Mouse (Mus musculus) lung, embryonic 14.5 days (tissue): ENCODE data around the gene C1qtnf2. TPM values are rescaled to one million over a fixed set of nuclear protein-coding genes. Genes with fewer than 3 reads are reported as not detected.

Source experiments
- ATAC-seq: fragments of 200-750 bp; cut with Nextera tagmentation; 2 replicates; pipeline ENCODE4 v1.8.0; 2017; ENCODE audit warnings: mild to moderate bottlenecking, moderate TSS enrichment, moderate library complexity; ENCODE audit not compliant: insufficient read depth
- DNase-seq: peaks from one replicate; pipeline ENCODE4 v3.0.0-alpha.2; 2015
- H3K27ac ChIP-seq: fragments of 300-500 bp; sonication (generic); 2 replicates; pipeline ENCODE4 v1.5.1; 2014; ENCODE audit warnings: low read depth, mild to moderate bottlenecking, moderate library complexity
- H3K27me3 ChIP-seq: fragments of 300-500 bp; sonication (generic); 2 replicates; pipeline ENCODE4 v1.6.1; 2014; ENCODE audit warnings: low read length, control low read depth; ENCODE audit not compliant: insufficient read depth
- H3K36me3 ChIP-seq: fragments of 300-500 bp; sonication (generic); 2 replicates; pipeline ENCODE4 v1.6.1; 2014; ENCODE audit warnings: control low read depth; ENCODE audit not compliant: insufficient read depth
- H3K4me1 ChIP-seq: fragments of 300-500 bp; sonication (generic); 2 replicates; pipeline ENCODE4 v1.6.1; 2014; ENCODE audit warnings: antibody characterized with exemption, control low read depth; ENCODE audit not compliant: insufficient read depth
- H3K4me2 ChIP-seq: fragments of 300-500 bp; sonication (generic); 2 replicates; pipeline ENCODE4 v1.6.1; 2014; ENCODE audit warnings: mild to moderate bottlenecking
- H3K4me3 ChIP-seq: fragments of 300-500 bp; sonication (generic); 2 replicates; pipeline ENCODE4 v1.5.1; 2014; ENCODE audit warnings: low read depth, low read length
- H3K9ac ChIP-seq: fragments of 300-500 bp; sonication (generic); 2 replicates; pipeline ENCODE4 v1.6.1; 2014
- H3K9me3 ChIP-seq: fragments of 300-500 bp; sonication (generic); 2 replicates; pipeline ENCODE4 v1.6.1; 2016; ENCODE audit warnings: low read depth, low read length, control low read depth
- CTCF ChIP-seq: IDR thresholded peaks from 2 replicates; pipeline ENCODE4 v1.5.1; 2016; ENCODE audit warnings: antibody characterized with exemption, low read depth
- WGBS: fragments of 180-500 bp; shearing (Covaris S2); extraction: QIAGEN DNeasy Blood & Tissue Kit; methylation state at CpG from one replicate; pipeline ENCODE4 v1.1.7; 2014; 5-methylcytosine and 5-hydroxymethylcytosine counted together
- polyA plus RNA-seq: library from polyadenylated mRNA; unstranded; fragments of >200 nt; fragmentation: Nextera tagmentation; extraction: Ambion mirVana; gene quantifications from 2 replicates; pipeline ENCODE4 v1.2.1, GENCODE M21; 2014

C1qtnf2 gene
- polyA plus RNA-seq, 1 experiment from 2014 or later: 2.1 TPM

GRCm38 (mm10) chr11:43434024-43434407, 40.1 kb upstream of the C1qtnf2 start:
- H3K4me2 ChIP-seq: peak overlapping the region; percentile 73
- peak overlapping the region; percentile 78 for H3K9ac ChIP-seq
- H3K27ac ChIP-seq: peak overlapping the region; percentile 16; the same call in 1 of the 2 replicates
- H3K4me1 ChIP-seq: peaks cover 5% of the 10 kb centered on the region; the same call in 1 of the 2 replicates
- no peaks in the 10 kb centered on the region for H3K27me3 ChIP-seq
- H3K9me3 ChIP-seq: no peaks in the 10 kb centered on the region
- peaks cover 20% of the 10 kb centered on the region for H3K36me3 ChIP-seq
- TF ChIP-seq CTCF: no peak
- 3% methylated on average over 9 of the region's 9 CpGs for WGBS
- peak overlapping the region; percentile 88 for H3K4me3 ChIP-seq
- DNase-seq: no peak
- ATAC-seq: peak; percentile 71

- no peaks in the 10 kb centered on the region for H3K27me3 ChIP-seq
- no peak for TF ChIP-seq CTCF
- no peak overlapping the region for H3K4me2 ChIP-seq
- 93% methylated on average over 10 of the region's 10 CpGs for WGBS
- no peak overlapping the region for H3K9ac ChIP-seq
- H3K4me1 ChIP-seq: no peaks in the 10 kb centered on the region
- peaks cover 91% of the 10 kb centered on the region for H3K36me3 ChIP-seq
- H3K4me3 ChIP-seq: no peak overlapping the region
- no peak overlapping the region for H3K27ac ChIP-seq
- no peak for DNase-seq
- no peak for ATAC-seq
- no peaks in the 10 kb centered on the region for H3K9me3 ChIP-seq
These were observed 33.0 kb upstream of the C1qtnf2 start for GRCm38 (mm10) chr11:43441121-43441520.

GRCm38 (mm10) chr11:43443183-43443582, 30.9 kb upstream of the C1qtnf2 start:
- H3K4me2 ChIP-seq: no peak overlapping the region
- 93% methylated on average over 13 of the region's 13 CpGs for WGBS
- DNase-seq: no peak
- no peaks in the 10 kb centered on the region for H3K9me3 ChIP-seq
- H3K4me1 ChIP-seq: no peaks in the 10 kb centered on the region
- H3K9ac ChIP-seq: no peak overlapping the region
- H3K27me3 ChIP-seq: no peaks in the 10 kb centered on the region
- no peak overlapping the region for H3K4me3 ChIP-seq
- no peak overlapping the region for H3K27ac ChIP-seq
- TF ChIP-seq CTCF: no peak
- H3K36me3 ChIP-seq: peaks cover 92% of the 10 kb centered on the region
- ATAC-seq: no peak

- TF ChIP-seq CTCF: no peak
- no peaks in the 10 kb centered on the region for H3K27me3 ChIP-seq
- ATAC-seq: no peak
These were observed 24.2 kb upstream of the C1qtnf2 start for GRCm38 (mm10) chr11:43449916-43450315.

GRCm38 (mm10) chr11:43451322-43451721, 22.8 kb upstream of the C1qtnf2 start:
- no peaks in the 10 kb centered on the region for H3K27me3 ChIP-seq
- no peak overlapping the region for H3K4me3 ChIP-seq
- H3K27ac ChIP-seq: no peak overlapping the region
- H3K36me3 ChIP-seq: peaks cover 11% of the 10 kb centered on the region
- TF ChIP-seq CTCF: no peak
- no peak overlapping the region for H3K9ac ChIP-seq
- no peaks in the 10 kb centered on the region for H3K4me1 ChIP-seq
- H3K9me3 ChIP-seq: no peaks in the 10 kb centered on the region
- DNase-seq (no peak), ATAC-seq (no peak)
- WGBS: 54% methylated on average over 4 of the region's 4 CpGs
- H3K4me2 ChIP-seq: no peak overlapping the region

More at GRCm38 (mm10) chr11:43449916-43450315, 24.2 kb upstream of the C1qtnf2 start:
- Histone ChIP-seq H3K4me1 (no peaks in the 10 kb centered on the region), H3K4me3 (no peak overlapping the region), H3K27ac (no peak overlapping the region), H3K36me3 (peaks cover 25% of the 10 kb centered on the region), H3K9ac (no peak overlapping the region), H3K4me2 (no peak overlapping the region), H3K9me3 (no peaks in the 10 kb centered on the region)
- DNase-seq: no peak
- WGBS: 83% methylated on average over 2 of the region's 2 CpGs

- 57% methylated on average over 2 of the region's 2 CpGs for whole genome bisulfite sequencing
- no peak overlapping the region for H3K9ac ChIP-seq
- H3K9me3 ChIP-seq: no peaks in the 10 kb centered on the region
- DNase-seq (peak; percentile 52), ATAC-seq (no peak)
- peaks cover 5% of the 10 kb centered on the region for H3K36me3 ChIP-seq
- H3K4me1 ChIP-seq: no peaks in the 10 kb centered on the region
- H3K4me2 ChIP-seq: no peak overlapping the region
- H3K4me3 ChIP-seq: no peak overlapping the region
- no peak overlapping the region for H3K27ac ChIP-seq
- no peaks in the 10 kb centered on the region for H3K27me3 ChIP-seq
- TF ChIP-seq CTCF: peak; percentile 52
These were observed 21.8 kb upstream of the C1qtnf2 start for GRCm38 (mm10) chr11:43452266-43452665.

- DNase-seq (no peak), ATAC-seq (no peak)
- Histone ChIP-seq H3K27ac (no peak overlapping the region), H3K36me3 (no peaks in the 10 kb centered on the region), H3K4me1 (no peaks in the 10 kb centered on the region), H3K4me2 (no peak overlapping the region), H3K9me3 (no peaks in the 10 kb centered on the region), H3K4me3 (no peak overlapping the region), H3K27me3 (no peaks in the 10 kb centered on the region), H3K9ac (no peak overlapping the region)
- WGBS: 92% methylated on average over 25 of the region's 25 CpGs
- no peak for TF ChIP-seq CTCF
These were observed 10.9 kb upstream of the C1qtnf2 start for GRCm38 (mm10) chr11:43463204-43463603.

- ATAC-seq: no peak
- Histone ChIP-seq H3K27me3 (no peaks in the 10 kb centered on the region), H3K9me3 (no peaks in the 10 kb centered on the region), H3K9ac (no peak overlapping the region), H3K4me2 (no peak overlapping the region), H3K4me3 (no peak overlapping the region), H3K4me1 (no peaks in the 10 kb centered on the region), H3K27ac (no peak overlapping the region), H3K36me3 (no peaks in the 10 kb centered on the region)
- DNase-seq: peak; percentile 71
- TF ChIP-seq CTCF: no peak
- 26% methylated on average over 5 of the region's 5 CpGs for WGBS
These were observed 4.0 kb upstream of the C1qtnf2 start for GRCm38 (mm10) chr11:43470118-43470517.
